Mouse (Mus musculus) spleen, postnatal 10 days (tissue): Measurements from ENCODE around the gene Psmd4.
A peak's percentile ranks its signal among the peaks of the same experiment; 100 is the strongest.
"Not testable (repeated sequence)": the region's sequence is repeated elsewhere in the genome, so short reads cannot be mapped to it uniquely, and the experiment has no call there.

Source experiments
- DNase-seq, 2 experiments: peaks; one replicate each; pipeline ENCODE4 v3.0.0; 2021 to 2022; ENCODE audit warnings: low spot score in 2 of 2

Gene Psmd4

GRCm38 (mm10) chr3:95025202-95025601, 17.2 kb downstream of the Psmd4 start:
- no peak for DNase-seq

GRCm38 (mm10) chr3:95024551-95024950, 17.9 kb downstream of the Psmd4 start:
- no peak for DNase-seq

- DNase-seq: not testable (repeated sequence)
These were observed 21.5 kb downstream of the Psmd4 start for GRCm38 (mm10) chr3:95020956-95021355.

GRCm38 (mm10) chr3:95018741-95019140, 23.7 kb downstream of the Psmd4 start:
- DNase-seq: no peak

- no peak for DNase-seq
These were observed 25.8 kb downstream of the Psmd4 start for GRCm38 (mm10) chr3:95016532-95017056.

- peak; percentile 91 to 92 for DNase-seq
These were observed 26.4 kb downstream of the Psmd4 start for GRCm38 (mm10) chr3:95015891-95016531.

- peak; percentile 99 to 100 for DNase-seq
These were observed 27.0 kb downstream of the Psmd4 start, which contains the start of gene Zfp687 for GRCm38 (mm10) chr3:95015337-95015872. Gene Zfp687, minus strand, starts transcription at chr3:95015448.

- peak; percentile 70 to 71 for DNase-seq
These were observed 27.8 kb downstream of the Psmd4 start for GRCm38 (mm10) chr3:95014428-95015151.

- DNase-seq: peak; percentile 32 to 34
These were observed 28.6 kb downstream of the Psmd4 start for GRCm38 (mm10) chr3:95013699-95014427.

GRCm38 (mm10) chr3:95012982-95013381, 29.4 kb downstream of the Psmd4 start:
- no peak for DNase-seq

GRCm38 (mm10) chr3:95010396-95010795, 32.0 kb downstream of the Psmd4 start:
- no peak for DNase-seq

- no peak for DNase-seq
These were observed 34.7 kb downstream of the Psmd4 start for GRCm38 (mm10) chr3:95007706-95008105.

- no peak for DNase-seq
These were observed 36.8 kb downstream of the Psmd4 start for GRCm38 (mm10) chr3:95005651-95006050.

- DNase-seq: no peak
These were observed 39.1 kb downstream of the Psmd4 start for GRCm38 (mm10) chr3:95003273-95003672.

- no peak for DNase-seq
These were observed 39.8 kb downstream of the Psmd4 start for GRCm38 (mm10) chr3:95002569-95002968.

- DNase-seq: peak; percentile 90 to 93
These were observed 45.5 kb downstream of the Psmd4 start for GRCm38 (mm10) chr3:94996946-94997345.

- DNase-seq: no peak
These were observed 53.2 kb downstream of the Psmd4 start for GRCm38 (mm10) chr3:94989159-94989761.

- DNase-seq: no peak
These were observed 54.8 kb downstream of the Psmd4 start for GRCm38 (mm10) chr3:94987578-94987977.

GRCm38 (mm10) chr3:94985513-94985912, 56.9 kb downstream of the Psmd4 start:
- no peak for DNase-seq

GRCm38 (mm10) chr3:94984312-94984711, 58.1 kb downstream of the Psmd4 start:
- DNase-seq: no peak
